Mouse (Mus musculus): Measurements from ENCODE around the gene Inf2. TPM values are rescaled to one million over a fixed set of nuclear protein-coding genes. Genes with fewer than 3 reads are reported as not detected.
A peak's percentile ranks its signal among the peaks of the same experiment; 100 is the strongest.

Inf2 gene
- total and polyA plus RNA-seq, 3 experiments = 13.9 to 131 (median 36.6) TPM

- DNase-seq (ENCODE audit: extremely low read depth) = peak; percentile 96
- Histone ChIP-seq H3K9me3 (replicated peaks; ENCODE audit: low read length) (no peaks in the 10 kb centered on the region), H3K36me3 (replicated peaks in 1 of 2; ENCODE audit: control insufficient read depth in 1 of 2, insufficient read depth in 1 of 2, low read length in 1 of 2) (peaks cover 19 to 34% of the 10 kb centered on the region in 2 experiments), H3K79me2 (replicated peaks; ENCODE audit: control insufficient read depth, extremely low read depth, insufficient read depth, poor library complexity, severe bottlenecking) (no peaks in the 10 kb centered on the region), H3K4me2 (ENCODE audit: insufficient read depth, low read depth, poor library complexity, severe bottlenecking) (peak overlapping the region; percentile 17), H3K4me3 (replicated peaks in 1 of 3; ENCODE audit: low read depth in 2 of 3, low read length in 2 of 3, poor library complexity in 1 of 3) (peak overlapping the region in 1 of 3 experiments; percentile 8), H3K9ac (ENCODE audit: insufficient read depth, low read depth) (no peak overlapping the region), H3K27ac (ENCODE audit: insufficient read depth, low read depth) (peak overlapping the region; percentile 75), H3K27me3 (replicated peaks) (no peaks in the 10 kb centered on the region), H3K4me1 (ENCODE audit: control insufficient read depth in 1 of 2, insufficient read depth in 2 of 2) (peaks cover 37 to 94% of the 10 kb centered on the region in 2 experiments)
- in situ Hi-C loops (cut with MboI; ENCODE audit: low pct_ligation_motif_present, low pct_unique_long_range_greater_than_20kb, low sequenced_read_pairs) = no loop called here
- TF ChIP-seq USF2 (conservative IDR thresholded peaks at IDR 0.05; ENCODE audit: low read depth, low read length) (no peak), ZKSCAN1 (IDR thresholded peaks at IDR 0.05; ENCODE audit: borderline replicate concordance, low read depth, low read length) (no peak), USF1 (IDR thresholded peaks at IDR 0.05; ENCODE audit: low read depth, low read length) (peak; percentile 8; the same call in 1 of the 2 replicates), HCFC1 (IDR thresholded peaks at IDR 0.05; ENCODE audit: low read depth, low read length) (peak; percentile 50; the same call in 1 of the 2 replicates), RAD21 (IDR thresholded peaks at IDR 0.05; ENCODE audit: low read depth, low read length) (peak; percentile 55), MAX (IDR thresholded peaks at IDR 0.05; ENCODE audit: low read length) (peak; percentile 75; the same call in 1 of the 2 replicates), JUND (conservative IDR thresholded peaks at IDR 0.05; ENCODE audit: low read depth, low read length) (peak; percentile 52), IRF4 (IDR thresholded peaks at IDR 0.05; ENCODE audit: low read depth, low read length) (peak; percentile 73), MXI1 (IDR thresholded peaks at IDR 0.05; ENCODE audit: low read depth, low read length) (no peak; the same call in 1 of the 2 replicates), MAFK (IDR thresholded peaks at IDR 0.05; ENCODE audit: insufficient replicate concordance, low read length) (peak; percentile 91), ZNF384 (IDR thresholded peaks at IDR 0.05; ENCODE audit: low read depth, low read length) (no peak), CHD1 (IDR thresholded peaks at IDR 0.05; ENCODE audit: low read depth, low read length) (no peak), UBTF (IDR thresholded peaks at IDR 0.05; ENCODE audit: low read depth, low read length) (0 out of 2 replicates have a peak, but pooled peaks have one; percentile 59), SMC3 (IDR thresholded peaks at IDR 0.05; ENCODE audit: low read depth, low read length) (peak; percentile 39), ELF1 (IDR thresholded peaks at IDR 0.05; ENCODE audit: low read depth, low read length) (no peak), NELFE (IDR thresholded peaks at IDR 0.05; ENCODE audit: low read depth, low read length) (peak; percentile 37), NRF1 (IDR thresholded peaks at IDR 0.05; ENCODE audit: low read depth, low read length) (peak; percentile 44; the same call in 1 of the 2 replicates), CTCF (conservative IDR thresholded peaks at IDR 0.05 in 1 of 2, IDR thresholded peaks at IDR 0.05 in 1 of 2; ENCODE audit: low read depth in 2 of 2, low read length in 2 of 2) (peak; percentile 56 to 89), MEF2A (IDR thresholded peaks at IDR 0.05; ENCODE audit: borderline replicate concordance, low read depth, low read length) (peak; percentile 96), ETS1 (conservative IDR thresholded peaks at IDR 0.05; ENCODE audit: low read depth, low read length) (peak; percentile 98), KAT2A (IDR thresholded peaks at IDR 0.05; ENCODE audit: insufficient replicate concordance, low read length) (0 out of 2 replicates have a peak, but pooled peaks have one; percentile 61), CHD2 (IDR thresholded peaks at IDR 0.05; ENCODE audit: low read length) (peak; percentile 64; the same call in 1 of the 2 replicates), TCF12 (IDR thresholded peaks at IDR 0.05; ENCODE audit: low read depth, low read length) (peak; percentile 97), EP300 (IDR thresholded peaks at IDR 0.05; ENCODE audit: low read length) (peak; percentile 81), E2F4 (IDR thresholded peaks at IDR 0.05; ENCODE audit: insufficient replicate concordance, low read depth, low read length) (no peak), POLR2AphosphoS2 (IDR thresholded peaks at IDR 0.05; ENCODE audit: low read depth, low read length) (peak; percentile 81; the same call in 1 of the 2 replicates), JUN (IDR thresholded peaks at IDR 0.05; ENCODE audit: insufficient read depth, low read depth, low read length) (no peak), ZMIZ1 (IDR thresholded peaks at IDR 0.05; ENCODE audit: low read depth, low read length) (no peak), GABPA (IDR thresholded peaks at IDR 0.05; ENCODE audit: insufficient replicate concordance, low read depth, low read length) (no peak), ZC3H11A (IDR thresholded peaks at IDR 0.05; ENCODE audit: low read depth, low read length) (no peak), MYC (IDR thresholded peaks at IDR 0.05; ENCODE audit: low read depth, low read length) (peak; percentile 74), BHLHE40 (IDR thresholded peaks at IDR 0.05; ENCODE audit: low read depth, low read length) (peak; percentile 95), TBP (conservative IDR thresholded peaks at IDR 0.05; ENCODE audit: low read depth, low read length) (no peak), RCOR1 (conservative IDR thresholded peaks at IDR 0.05; ENCODE audit: low read depth, low read length) (no peak), SIN3A (IDR thresholded peaks at IDR 0.05; ENCODE audit: low read length) (peak; percentile 64), MAZ (IDR thresholded peaks at IDR 0.05; ENCODE audit: low read depth, low read length) (peak; percentile 81)
- dilution Hi-C loops (cut with MboI; ENCODE audit: extremely low pct_ligation_motif_present, extremely low pct_unique_long_range_greater_than_20kb, low sequenced_read_pairs) = no loop called here
These were observed 29.4 kb downstream of the Inf2 start for GRCm38 (mm10) chr12:112617898-112618380.

All from CH12.LX (cell line).